Mouse (Mus musculus): ENCODE results near the gene Gpank1. TPM values are rescaled to one million over a fixed set of nuclear protein-coding genes. Genes with fewer than 3 reads are reported as not detected.

Gpank1 gene
- polyA plus RNA-seq, 3 experiments from 2014 or later, result 57.1 to 87.4 (median 74.3) TPM

GRCm38 (mm10) chr17:35162121-35162520, 40.9 kb downstream of the Gpank1 start:
- no peak for ATAC-seq

- no peak for ATAC-seq
Measured at GRCm38 (mm10) chr17:35162730-35163129, 41.5 kb downstream of the Gpank1 start.

- no peak for ATAC-seq
Measured at GRCm38 (mm10) chr17:35163326-35164081, 42.2 kb downstream of the Gpank1 start.

GRCm38 (mm10) chr17:35164218-35164567, 42.9 kb downstream of the Gpank1 start:
- no peak for ATAC-seq

- ATAC-seq, result peak; percentile 91
Measured at GRCm38 (mm10) chr17:35164568-35165450, 43.6 kb downstream of the Gpank1 start, which contains the start of gene Prrc2a. Prrc2a (minus strand) TSS chr17:35164897.

GRCm38 (mm10) chr17:35165451-35166155, 44.3 kb downstream of the Gpank1 start:
- no peak for ATAC-seq

- peak; percentile 15 for ATAC-seq
Measured at GRCm38 (mm10) chr17:35166352-35167035, 45.2 kb downstream of the Gpank1 start.

GRCm38 (mm10) chr17:35167794-35168193, 46.5 kb downstream of the Gpank1 start:
- no peak for ATAC-seq

GRCm38 (mm10) chr17:35168541-35169207, 47.4 kb downstream of the Gpank1 start:
- ATAC-seq, result no peak

- peak; percentile 63 for ATAC-seq
Measured at GRCm38 (mm10) chr17:35172445-35173234, 51.4 kb downstream of the Gpank1 start.

- ATAC-seq, result peak; percentile 74
Measured at GRCm38 (mm10) chr17:35173329-35173728, 52.1 kb downstream of the Gpank1 start.

Other genes with a start within 250 kb of the Gpank1 start
- not detected for gene Zbtb12, start 242.0 kb upstream of the Gpank1 start, polyA plus RNA-seq (2017; shearing (Covaris generic))
- under 1 TPM in 1 of 3 experiments, not detected in 2; 0.26 TPM for gene Gm20547, start 239.4 kb upstream of the Gpank1 start, polyA plus RNA-seq (2017; shearing (Covaris generic))
- 1 to 10 TPM in 1 of 3 experiments, not detected in 2; 1.4 TPM for gene C2, start 223.2 kb upstream of the Gpank1 start, polyA plus RNA-seq (2017; shearing (Covaris generic))
- gene Ehmt2, start 223.0 kb upstream of the Gpank1 start, polyA plus RNA-seq (2017; shearing (Covaris generic)), result 10 to 100 TPM; 27.1 to 32.6 (median 29.4) TPM
- not detected for gene Slc44a4, start 207.0 kb upstream of the Gpank1 start, polyA plus RNA-seq (2017; shearing (Covaris generic))
- gene Neu1, start 190.2 kb upstream of the Gpank1 start, polyA plus RNA-seq (2017; shearing (Covaris generic)), result 10 to 100 TPM; 12.8 to 28.2 (median 27.6) TPM
- under 1 TPM; 0.53 to 0.85 (median 0.80) TPM for gene Hspa1b, start 162.2 kb upstream of the Gpank1 start, polyA plus RNA-seq (2017; shearing (Covaris generic))
- under 1 TPM in 1 of 3 experiments, not detected in 2; 0.94 TPM for gene Gm20481, start 151.5 kb upstream of the Gpank1 start, polyA plus RNA-seq (2017; shearing (Covaris generic))
- gene Hspa1a, start 149.3 kb upstream of the Gpank1 start, polyA plus RNA-seq (2017; shearing (Covaris generic)), result 1 to 10 TPM in 2 of 3 experiments, under 1 TPM in 1; 0.74 to 2.3 (median 1.1) TPM
- gene Hspa1l, start 148.8 kb upstream of the Gpank1 start, polyA plus RNA-seq (2017; shearing (Covaris generic)), result not detected
- 10 to 100 TPM; 37.7 to 67.4 (median 40.0) TPM for gene Lsm2, start 139.6 kb upstream of the Gpank1 start, polyA plus RNA-seq (2017; shearing (Covaris generic))
- 10 to 100 TPM; 27.2 to 30.9 (median 30.8) TPM for gene Vars, start 120.5 kb upstream of the Gpank1 start, polyA plus RNA-seq (2017; shearing (Covaris generic))
- gene Vwa7, start 104.9 kb upstream of the Gpank1 start, polyA plus RNA-seq (2017; shearing (Covaris generic)), result under 1 TPM in 2 of 3 experiments, not detected in 1; 0.10 to 0.28 TPM
- gene Sapcd1, start 93.4 kb upstream of the Gpank1 start, polyA plus RNA-seq (2017; shearing (Covaris generic)), result 1 to 10 TPM in 2 of 3 experiments, under 1 TPM in 1; 0.54 to 2.6 (median 1.4) TPM
- 1 to 10 TPM; 1.3 to 1.4 (median 1.4) TPM for gene Msh5, start 74.7 kb upstream of the Gpank1 start, polyA plus RNA-seq (2017; shearing (Covaris generic))
- gene Clic1, start 71.5 kb upstream of the Gpank1 start, polyA plus RNA-seq (2017; shearing (Covaris generic)), result 100 to 1,000 TPM; 487 to 766 (median 514) TPM
- 1 to 10 TPM in 2 of 3 experiments, under 1 TPM in 1; 0.91 to 3.0 (median 1.3) TPM for gene Ddah2, start 62.4 kb upstream of the Gpank1 start, polyA plus RNA-seq (2017; shearing (Covaris generic))
- gene Ly6g6c, start 56.1 kb upstream of the Gpank1 start, polyA plus RNA-seq (2017; shearing (Covaris generic)), result not detected
- gene Mpig6b, start 55.3 kb upstream of the Gpank1 start, polyA plus RNA-seq (2017; shearing (Covaris generic)), result not detected
- gene Ly6g6e, start 44.6 kb upstream of the Gpank1 start, polyA plus RNA-seq (2017; shearing (Covaris generic)), result not detected
- gene Ly6g6d, start 43.4 kb upstream of the Gpank1 start, polyA plus RNA-seq (2017; shearing (Covaris generic)), result not detected
- gene Ly6g6f, start 35.8 kb upstream of the Gpank1 start, polyA plus RNA-seq (2017; shearing (Covaris generic)), result not detected
- gene Abhd16a, start 32.2 kb upstream of the Gpank1 start, polyA plus RNA-seq (2017; shearing (Covaris generic)), result 10 to 100 TPM; 22.3 to 26.3 (median 25.6) TPM
- not detected for gene Ly6g5c, start 13.2 kb upstream of the Gpank1 start, polyA plus RNA-seq (2017; shearing (Covaris generic))
- 1 to 10 TPM; 1.9 to 8.9 (median 3.9) TPM for gene Ly6g5b, start 6.0 kb upstream of the Gpank1 start, polyA plus RNA-seq (2017; shearing (Covaris generic))
- gene Csnk2b, start 598 bp downstream of the Gpank1 start, polyA plus RNA-seq (2017; shearing (Covaris generic)), result 100 to 1,000 TPM; 246 to 346 (median 344) TPM
- 10 to 100 TPM; 20.0 to 27.1 (median 25.1) TPM for gene D17H6S53E, start 4.9 kb downstream of the Gpank1 start, polyA plus RNA-seq (2017; shearing (Covaris generic))
- gene Apom, start 10.6 kb downstream of the Gpank1 start, polyA plus RNA-seq (2017; shearing (Covaris generic)), result not detected
- gene Bag6, start 13.7 kb downstream of the Gpank1 start, polyA plus RNA-seq (2017; shearing (Covaris generic)), result 10 to 100 TPM; 25.4 to 33.8 (median 29.1) TPM
- 100 to 1,000 TPM in 1 of 3 experiments, 10 to 100 TPM in 2; 47.1 to 105 (median 47.2) TPM for gene Prrc2a, start 43.4 kb downstream of the Gpank1 start, polyA plus RNA-seq (2017; shearing (Covaris generic))
- gene Aif1, start 54.6 kb downstream of the Gpank1 start, polyA plus RNA-seq (2017; shearing (Covaris generic)), result 1 to 10 TPM in 2 of 3 experiments, under 1 TPM in 1; 0.79 to 5.4 (median 2.1) TPM
- 10 to 100 TPM in 1 of 3 experiments, 1 to 10 TPM in 2; 6.4 to 11.2 (median 8.8) TPM for gene Lst1, start 67.0 kb downstream of the Gpank1 start, polyA plus RNA-seq (2017; shearing (Covaris generic))
- 100 to 1,000 TPM; 112 to 242 (median 186) TPM for gene Ltb, start 73.0 kb downstream of the Gpank1 start, polyA plus RNA-seq (2017; shearing (Covaris generic))
- 10 to 100 TPM; 20.9 to 28.8 (median 24.9) TPM for gene Tnf, start 80.6 kb downstream of the Gpank1 start, polyA plus RNA-seq (2017; shearing (Covaris generic))
- gene Lta, start 83.9 kb downstream of the Gpank1 start, polyA plus RNA-seq (2017; shearing (Covaris generic)), result 100 to 1,000 TPM in 1 of 3 experiments, 10 to 100 TPM in 2; 34.4 to 113 (median 95.2) TPM
- under 1 TPM in 2 of 3 experiments, not detected in 1; 0.67 to 0.68 TPM for gene Gm16181, start 99.4 kb downstream of the Gpank1 start, polyA plus RNA-seq (2017; shearing (Covaris generic))
- 1 to 10 TPM; 4.6 to 7.2 (median 5.9) TPM for gene Atp6v1g2, start 112.2 kb downstream of the Gpank1 start, polyA plus RNA-seq (2017; shearing (Covaris generic))
- gene Nfkbil1, start 114.3 kb downstream of the Gpank1 start, polyA plus RNA-seq (2017; shearing (Covaris generic)), result 1 to 10 TPM; 1.7 to 3.3 (median 1.9) TPM
- 100 to 1,000 TPM; 194 to 276 (median 261) TPM for gene Ddx39b, start 120.3 kb downstream of the Gpank1 start, polyA plus RNA-seq (2017; shearing (Covaris generic))
- gene H2-D1, start 141.3 kb downstream of the Gpank1 start, polyA plus RNA-seq (2017; shearing (Covaris generic)), result 1,000 to 10,000 TPM; 4,089 to 4,363 (median 4,119) TPM
- gene H2-Q1, start 198.9 kb downstream of the Gpank1 start, polyA plus RNA-seq (2017; shearing (Covaris generic)), result under 1 TPM in 2 of 3 experiments, not detected in 1; 0.23 to 0.24 TPM
- 10 to 100 TPM in 2 of 3 experiments, 1 to 10 TPM in 1; 4.6 to 25.2 (median 21.9) TPM for gene H2-Q2, start 220.8 kb downstream of the Gpank1 start, polyA plus RNA-seq (2017; shearing (Covaris generic))

Data from inflammation-experienced regulatory T-cells, adult 6 months (primary cell).